ENCODE assay signal across 1 mouse cellular context in the genomic region with DNA sequence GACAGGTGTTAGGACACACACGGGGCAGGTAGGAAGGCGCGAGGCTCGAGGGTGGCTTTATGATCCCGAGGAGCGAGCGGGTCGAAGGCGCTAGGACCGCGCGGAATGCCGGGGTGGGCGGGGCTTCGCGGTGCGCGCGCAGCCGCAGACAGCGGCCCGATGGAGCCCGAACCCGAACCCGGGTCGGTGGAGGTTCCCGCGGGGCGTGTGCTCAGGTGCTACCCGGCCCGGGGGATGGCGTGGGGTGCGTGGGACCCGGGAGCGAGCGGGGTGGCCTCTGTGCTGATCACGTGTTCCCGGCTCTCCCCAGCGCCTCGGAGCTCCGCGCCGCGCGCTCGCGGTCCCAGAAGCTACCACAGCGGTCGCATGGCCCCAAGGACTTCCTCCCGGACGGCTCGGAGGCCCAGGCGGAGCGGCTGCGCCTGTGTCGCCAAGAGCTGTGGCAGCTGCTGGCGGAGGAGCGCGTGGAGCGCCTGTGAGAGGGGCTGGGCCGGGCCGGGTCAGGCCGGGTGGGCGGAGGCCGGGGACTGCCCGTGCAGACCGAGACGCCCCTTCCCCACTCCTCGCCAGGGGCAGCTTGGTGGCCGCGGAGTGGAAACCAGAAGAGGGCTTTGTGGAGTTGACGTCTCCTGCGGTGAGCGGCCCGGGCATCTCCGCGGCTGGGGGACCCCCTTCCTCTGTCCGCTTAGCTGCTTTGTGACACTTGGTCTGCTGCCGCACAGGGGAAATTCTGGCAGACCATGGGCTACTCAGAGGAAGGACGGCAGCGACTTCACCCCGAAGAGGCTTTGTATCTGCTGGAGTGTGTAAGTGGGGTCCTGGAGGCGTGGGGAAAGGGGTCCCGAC.
A peak's percentile ranks its signal among the peaks of the same experiment; 100 is the strongest.
TF ChIP-seq lines count a peak whose summit lies in the region.

Gene Tsen54, plus strand, starts transcription at position 120 of the 846 bp plus-strand sequence.

TF ChIP-seq in MEL, 35 proteins besides CTCF, POLR2A, EP300 and RAD21 (continued from another document):
- TF ChIP-seq GABPA (IDR thresholded peaks at IDR 0.05; ENCODE audit: low read depth, low read length) = no peak
- peak; percentile 91 for TF ChIP-seq NELFE (IDR thresholded peaks at IDR 0.05; ENCODE audit: low read depth, low read length)
- no peak for TF ChIP-seq GATA1 (IDR thresholded peaks at IDR 0.05; ENCODE audit: low read depth, low read length)
- no peak for TF ChIP-seq ZNF384 (IDR thresholded peaks at IDR 0.05; ENCODE audit: low read depth, low read length)
- no peak for TF ChIP-seq TAL1 (IDR thresholded peaks at IDR 0.05; ENCODE audit: low read length)
